Mouse (Mus musculus) spleen, postnatal 4 days (tissue): ENCODE results near the gene Spata25.

Experiments
- DNase-seq, 2 experiments: peaks; one replicate each; pipeline ENCODE4 v3.0.0; 2022; ENCODE audit warnings: low spot score in 2 of 2

Gene Spata25

DNA sequence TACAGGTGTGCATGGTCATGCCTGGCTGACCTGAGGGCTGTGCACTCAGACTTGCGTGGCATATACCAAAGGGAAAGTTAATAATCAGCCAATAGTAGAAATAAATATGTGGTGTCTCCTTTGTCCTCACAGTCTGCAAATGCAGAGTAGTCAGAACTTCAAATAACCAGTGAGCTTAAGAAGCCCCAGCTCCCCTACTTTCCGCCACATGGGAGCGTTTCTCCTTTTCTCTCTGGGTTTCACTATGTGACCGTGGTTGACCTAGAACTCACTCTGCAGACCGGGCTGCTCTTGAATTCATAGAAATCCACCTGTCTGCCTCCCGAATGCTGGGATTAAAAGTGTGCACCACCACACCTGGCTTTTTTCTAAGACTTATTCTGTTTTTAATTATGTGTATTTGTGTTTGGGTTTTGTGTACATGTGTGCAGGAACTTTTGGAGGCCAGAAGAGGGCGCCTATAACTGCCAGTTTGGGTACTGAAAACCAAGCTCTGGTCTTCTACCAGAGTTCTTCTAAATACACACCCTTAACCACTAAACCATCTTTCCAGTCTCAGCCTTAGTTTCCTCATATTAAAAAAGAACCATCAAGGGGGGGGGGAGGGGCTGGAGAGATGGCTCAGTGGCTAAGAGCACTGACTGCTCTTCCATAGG is 44.3 kb downstream of the Spata25 start:
- no peak for DNase-seq

DNA sequence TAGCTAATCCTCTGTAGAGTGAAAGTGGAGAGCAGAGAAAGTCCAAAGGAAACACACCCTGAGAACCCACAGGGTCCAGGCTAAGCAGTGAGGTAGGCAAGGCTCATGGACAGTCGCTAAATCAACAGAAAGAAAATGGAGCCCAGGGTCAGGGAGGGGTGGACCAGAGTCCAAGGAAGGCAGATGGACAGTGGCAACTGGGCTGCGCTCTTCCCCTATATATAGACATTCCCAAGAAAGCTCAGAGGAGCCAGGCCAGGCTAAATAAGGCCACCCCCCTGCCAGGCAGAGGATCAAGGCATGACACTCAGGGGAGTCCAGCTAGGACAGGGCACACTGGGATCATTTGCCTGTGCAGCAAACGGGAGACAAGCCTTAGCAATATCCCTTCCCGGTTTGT is 46.5 kb downstream of the Spata25 start:
- DNase-seq: no peak

DNA sequence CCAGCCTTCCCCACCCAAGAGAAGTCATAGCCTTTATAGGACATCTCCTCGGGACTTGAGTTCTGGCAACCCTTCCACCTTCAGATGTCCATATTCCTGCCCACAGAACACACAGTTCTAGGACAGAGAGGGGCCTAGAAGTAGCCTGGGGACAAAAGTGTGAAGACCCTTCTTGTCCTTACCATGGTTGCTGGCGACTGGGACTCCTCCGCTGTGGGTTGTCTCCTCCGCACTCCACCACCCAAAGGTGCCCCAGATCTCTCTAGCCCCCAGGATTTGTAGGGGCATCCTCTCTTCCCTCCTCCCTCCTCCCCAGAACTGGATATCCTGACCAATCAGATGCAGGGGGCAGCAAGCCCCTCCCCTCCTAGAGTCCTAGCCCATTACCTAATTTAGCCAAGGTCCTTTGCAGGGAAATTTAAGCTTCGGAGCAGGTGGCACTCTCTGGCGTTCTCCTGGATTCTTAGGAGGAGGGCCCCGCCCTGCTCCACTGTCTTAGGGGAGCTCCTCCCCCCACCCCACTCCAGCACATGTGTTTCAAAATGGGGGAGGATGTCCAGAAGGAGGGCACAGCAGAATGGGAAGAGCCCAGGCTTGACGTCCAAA is 48.8 kb downstream of the Spata25 start, which contains the start of gene Tnnc2:
TSS of gene Tnnc2 (minus strand) at position 487 of the 606 bp plus-strand sequence.
- DNase-seq: no peak

GRCm38 (mm10) chr2:164778809-164779208 is 49.5 kb downstream of the Spata25 start:
- no peak for DNase-seq

DNA sequence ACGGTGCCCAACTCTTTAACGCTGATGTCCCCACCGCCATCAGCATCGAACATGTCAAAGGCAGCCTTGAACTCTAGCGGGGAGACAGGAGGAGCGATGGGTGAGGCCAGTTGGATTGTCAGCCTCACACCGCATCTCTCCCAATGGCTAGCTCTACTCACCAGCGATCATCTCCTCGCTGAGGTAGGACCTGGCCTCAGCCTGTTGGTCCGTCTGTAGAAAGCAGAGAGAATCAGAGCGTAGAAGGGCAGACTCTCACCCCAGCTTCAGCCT is 50.4 kb downstream of the Spata25 start:
- DNase-seq: no peak

GRCm38 (mm10) chr2:164777246-164778014 is 50.9 kb downstream of the Spata25 start:
- DNase-seq: no peak

GRCm38 (mm10) chr2:164776801-164777200 is 51.5 kb downstream of the Spata25 start:
- no peak for DNase-seq
